Mouse (Mus musculus): Measurements from ENCODE around the gene Bgn. TPM values are rescaled to one million over a fixed set of nuclear protein-coding genes. Genes with fewer than 3 reads are reported as not detected.

The Bgn gene
- 10 to 100 TPM; 15.7 to 23.0 (median 21.3) TPM for total RNA-seq (2022)

DNA sequence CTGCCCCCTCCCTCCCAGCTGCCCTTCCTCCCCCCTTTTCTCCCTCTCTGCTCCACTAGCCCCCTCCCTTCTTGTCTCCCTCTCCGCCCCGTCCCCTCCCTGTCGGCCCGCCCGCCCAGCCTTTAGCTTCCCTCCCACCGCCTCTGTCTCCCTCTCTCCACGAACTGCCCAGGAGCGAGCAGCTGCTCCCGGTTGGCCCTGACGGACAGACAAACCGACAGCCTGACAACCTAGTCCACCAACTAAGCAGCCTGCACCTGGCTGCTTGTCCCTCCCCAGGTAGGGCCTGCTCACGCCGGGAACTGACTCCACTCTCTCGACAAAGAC, at the start of gene Bgn:
Gene Bgn, plus strand, starts transcription at position 119 of the 327 bp plus-strand sequence.
- no peak for DNase-seq (ENCODE audit: low spot score in 2 of 2)

DNA sequence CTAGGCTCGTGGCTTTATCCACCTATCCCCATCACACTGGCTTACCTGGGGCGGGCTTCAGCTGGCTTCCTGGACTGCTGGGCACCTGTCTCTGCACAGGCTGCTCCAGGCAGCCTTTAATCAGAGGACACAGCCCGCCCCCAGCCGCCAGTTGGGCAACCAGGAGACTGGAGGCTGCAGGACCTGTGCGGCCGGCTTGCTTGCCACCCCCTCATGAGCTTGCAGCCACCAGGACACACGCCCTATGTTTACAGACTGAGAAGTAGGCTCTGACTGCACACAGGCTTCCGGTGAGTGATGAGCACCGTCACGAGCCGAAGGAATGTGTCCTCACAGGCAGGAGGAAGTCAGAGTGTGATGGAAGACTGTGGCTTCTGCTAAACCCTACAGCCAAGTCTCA, 48.1 kb upstream of the Bgn start, which contains the start of gene Trex2:
Gene Trex2, minus strand, starts transcription at position 93 of the 400 bp plus-strand sequence.
- no peak for DNase-seq (ENCODE audit: low spot score in 2 of 2)

DNA sequence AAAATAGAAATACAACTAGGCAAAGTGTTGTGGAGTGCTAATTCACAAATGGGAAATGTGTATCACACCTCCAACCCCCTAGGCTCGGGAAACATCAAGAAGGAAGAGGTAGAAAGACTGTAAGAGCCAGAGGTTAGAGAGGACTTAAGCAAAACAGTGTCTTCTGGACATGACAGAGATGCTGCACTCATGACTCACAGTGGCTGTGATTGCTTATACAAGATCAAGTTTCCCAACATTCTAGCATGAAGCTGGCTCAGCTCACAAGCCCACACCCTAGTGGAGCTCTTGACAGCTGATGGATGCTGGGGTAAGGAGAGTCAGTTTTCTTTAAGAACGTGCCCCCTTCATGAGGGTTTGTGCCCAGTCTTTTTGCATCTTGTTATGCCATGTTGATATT, 42.0 kb upstream of the Bgn start:
- DNase-seq (ENCODE audit: low spot score in 2 of 2) = no peak

DNA sequence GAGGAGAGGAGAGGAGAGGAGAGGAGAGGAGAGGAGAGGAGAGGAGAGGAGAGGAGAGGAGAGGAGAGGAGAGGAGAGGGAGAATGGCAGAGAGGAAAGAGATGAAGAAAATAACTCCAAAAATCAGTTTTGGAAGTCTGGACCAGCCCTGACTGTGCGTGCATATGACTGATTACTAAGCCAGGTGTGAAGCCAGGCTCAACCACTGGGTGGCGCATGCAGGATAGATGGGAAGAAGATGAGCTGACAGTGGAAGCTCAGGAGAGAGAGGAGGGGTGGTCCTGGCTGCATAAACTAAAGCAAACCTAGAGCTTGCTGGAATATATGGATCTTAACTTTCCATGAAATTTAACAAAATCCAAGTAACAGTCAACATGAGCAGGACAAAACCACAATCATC, 31.5 kb upstream of the Bgn start:
- peak in 1 of 2 experiments; percentile 58 for DNase-seq (ENCODE audit: low spot score in 2 of 2)

DNA sequence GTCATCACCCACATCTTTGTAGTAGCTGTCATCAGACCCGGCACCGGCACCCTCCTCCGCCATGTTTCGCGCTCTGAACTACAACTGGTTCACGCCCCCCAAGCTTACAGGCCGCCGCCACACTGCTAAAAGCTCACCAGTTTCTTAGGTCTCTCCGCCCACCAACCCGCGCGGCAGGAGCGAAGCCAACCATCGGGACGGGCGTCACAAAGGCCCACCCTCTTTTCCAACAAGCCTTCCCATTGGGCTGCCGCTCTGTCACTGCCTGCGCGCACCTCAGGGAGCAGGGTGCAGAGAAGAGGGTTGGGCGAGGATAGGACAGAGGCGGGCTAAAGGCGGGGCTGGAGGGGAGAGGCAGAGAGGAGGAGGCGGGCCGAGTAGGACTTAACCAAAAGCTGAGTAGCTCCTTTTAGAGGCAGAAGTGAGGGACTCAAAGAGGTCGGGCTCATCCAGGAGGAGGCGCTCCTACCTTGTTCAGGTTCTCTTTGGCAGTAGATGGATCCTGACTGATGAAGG, 24.5 kb upstream of the Bgn start, which contains the start of gene Haus7:
Gene Haus7, minus strand, starts transcription at position 168 of the 516 bp plus-strand sequence.
- DNase-seq (ENCODE audit: low spot score in 2 of 2) = peak; percentile 89 to 92

DNA sequence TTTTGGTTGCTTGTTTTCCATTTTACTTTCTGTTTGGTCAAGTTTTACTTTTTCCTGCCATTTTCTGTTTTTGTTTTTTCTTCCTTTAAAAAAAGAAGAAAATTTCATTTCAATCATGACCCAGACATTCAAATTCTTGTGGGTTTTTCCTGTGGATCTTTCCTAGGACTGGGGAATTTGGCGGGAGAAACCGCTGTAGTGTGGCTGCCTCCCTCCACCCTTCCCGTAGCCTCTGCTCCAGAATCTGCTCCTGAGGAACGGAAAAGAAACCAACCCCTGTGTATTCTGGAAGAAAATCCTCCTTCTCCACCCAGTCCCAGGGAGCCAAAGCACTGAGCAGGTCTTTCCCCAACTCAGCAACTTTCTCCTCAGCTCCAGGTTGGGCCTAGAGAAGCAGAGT, 22.6 kb upstream of the Bgn start:
- no peak for DNase-seq (ENCODE audit: low spot score in 2 of 2)

DNA sequence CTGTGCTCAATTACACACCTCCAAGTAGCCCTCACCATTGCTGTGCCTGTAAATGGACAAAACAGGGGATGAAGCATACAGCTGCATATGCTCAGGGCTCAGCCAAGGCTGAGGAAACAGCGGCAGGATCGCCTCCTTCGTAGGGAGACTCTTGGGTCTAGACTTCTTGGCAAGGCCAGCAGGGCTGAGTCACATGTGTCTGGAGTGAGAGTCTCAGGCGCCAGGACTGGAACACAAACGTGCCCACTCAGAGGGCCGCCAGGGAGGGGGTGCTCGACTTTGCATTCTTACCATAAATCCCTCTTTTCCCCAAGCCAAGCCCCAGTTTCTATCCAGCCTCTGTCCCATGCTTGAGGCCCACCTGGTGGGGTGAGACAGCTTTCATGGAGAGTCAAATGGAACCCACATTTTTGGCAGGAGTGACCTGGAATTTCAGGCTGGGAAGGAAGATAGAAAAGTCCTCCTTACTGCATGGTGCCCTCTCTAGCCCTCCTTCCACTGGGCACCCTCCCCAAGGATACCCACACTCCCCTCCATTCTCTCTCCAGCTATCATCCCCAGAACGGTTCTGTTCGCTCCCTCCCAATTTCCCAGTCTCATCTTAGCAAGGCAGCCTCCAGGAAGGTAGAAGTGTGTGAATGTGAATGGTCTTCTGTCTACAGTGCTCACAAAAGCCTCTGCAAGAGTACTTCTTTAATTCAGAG, 17.8 kb upstream of the Bgn start:
- DNase-seq (ENCODE audit: low spot score in 2 of 2) = no peak

DNA sequence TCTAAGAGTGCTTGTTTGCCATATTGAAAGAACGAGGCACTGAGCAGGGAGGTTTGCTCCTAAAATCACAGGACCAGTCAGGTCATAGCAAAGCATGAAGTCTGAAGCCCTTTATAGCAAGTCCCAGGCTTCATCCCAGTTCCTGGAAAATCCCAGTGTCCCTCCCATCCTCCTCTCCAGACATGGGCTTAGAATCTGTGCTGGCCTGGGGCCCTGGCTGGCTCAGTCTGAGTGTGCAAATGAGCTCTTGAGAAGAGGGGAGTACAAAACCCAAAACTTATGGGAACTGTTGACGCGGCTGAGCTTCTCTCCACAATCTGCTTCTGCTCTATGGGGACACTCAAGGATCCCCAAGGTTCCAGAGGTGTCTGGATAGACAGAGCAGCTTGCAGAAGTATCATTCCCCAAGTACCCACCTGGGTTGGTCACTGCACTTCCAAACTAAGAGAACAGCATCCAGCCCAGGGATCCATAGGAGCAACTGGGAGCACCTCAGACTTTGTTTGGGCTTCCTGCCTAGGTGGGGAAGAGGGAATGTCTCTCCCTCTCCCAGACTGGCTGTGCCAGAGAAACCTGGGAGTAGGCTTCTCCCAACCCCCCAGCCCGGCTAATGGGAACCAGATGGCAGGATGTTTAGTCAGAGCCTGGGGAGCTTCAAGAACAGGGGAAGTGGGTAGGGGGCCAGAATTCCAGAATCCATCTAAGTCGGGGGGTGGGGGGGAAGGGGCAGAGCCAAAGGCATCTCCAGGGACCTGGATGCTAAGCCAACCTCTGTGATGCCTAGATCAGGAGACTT, 15.8 kb upstream of the Bgn start:
- no peak for DNase-seq (ENCODE audit: low spot score in 2 of 2)

DNA sequence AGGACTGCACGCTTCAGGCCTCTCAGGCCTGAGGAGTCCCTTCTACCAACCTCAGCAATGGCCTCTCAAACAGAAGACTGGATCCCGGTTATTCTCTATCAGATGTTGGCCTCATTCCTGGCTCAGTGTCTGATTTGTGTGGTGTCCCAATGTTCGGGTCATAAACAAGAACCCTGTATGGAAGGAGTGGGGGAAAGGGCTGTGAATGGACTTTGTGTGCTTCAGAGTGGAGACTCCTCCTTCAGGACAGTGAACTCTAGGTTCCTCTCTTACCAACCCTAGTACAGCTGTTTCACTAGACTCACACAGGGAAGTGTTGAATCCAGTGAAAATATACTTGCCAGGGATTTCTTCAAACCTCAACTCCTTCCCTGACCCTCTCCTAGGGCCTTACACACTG, 15.1 kb upstream of the Bgn start:
- DNase-seq (ENCODE audit: low spot score in 2 of 2) = no peak

DNA sequence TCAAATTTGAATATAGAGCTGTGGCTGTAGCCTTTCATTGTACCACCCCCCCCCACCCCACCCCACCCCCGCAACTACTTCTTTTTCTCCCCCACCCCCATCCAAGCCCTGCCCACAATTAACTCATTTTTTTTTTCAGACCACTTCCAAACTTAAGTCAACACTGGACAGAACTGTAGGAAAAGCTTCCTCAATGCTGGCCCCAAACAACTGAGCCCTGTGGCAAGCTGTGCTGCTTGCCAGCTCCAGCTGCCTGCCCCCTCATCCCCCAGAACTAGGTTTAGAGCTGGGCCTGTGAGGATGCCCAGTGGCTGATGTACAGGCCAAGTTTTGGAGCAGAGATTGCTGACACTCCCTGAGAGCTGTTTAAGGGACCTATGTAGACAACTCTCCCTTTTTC, 14.7 kb upstream of the Bgn start:
- no peak for DNase-seq (ENCODE audit: low spot score in 2 of 2)

DNA sequence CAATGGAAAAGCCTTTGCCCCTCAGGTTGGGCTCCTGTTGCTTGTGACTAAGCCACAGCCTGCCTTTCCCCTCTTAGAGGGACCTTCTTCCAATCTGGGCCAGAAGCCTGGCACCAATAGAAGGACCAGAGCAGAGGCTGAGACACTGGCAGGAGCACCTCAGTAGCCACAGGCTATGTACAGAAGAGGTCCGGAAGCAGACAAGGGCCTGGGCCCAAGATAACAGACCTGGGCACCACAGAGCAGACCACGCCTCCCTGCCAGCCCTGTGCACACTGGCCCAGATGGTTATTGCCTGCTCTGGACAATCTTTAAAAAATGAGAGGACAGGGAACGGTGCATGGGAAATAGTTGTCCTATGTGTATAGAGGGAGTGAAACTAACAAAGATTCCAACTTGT, 11.6 kb upstream of the Bgn start:
- DNase-seq (ENCODE audit: low spot score in 2 of 2) = no peak

DNA sequence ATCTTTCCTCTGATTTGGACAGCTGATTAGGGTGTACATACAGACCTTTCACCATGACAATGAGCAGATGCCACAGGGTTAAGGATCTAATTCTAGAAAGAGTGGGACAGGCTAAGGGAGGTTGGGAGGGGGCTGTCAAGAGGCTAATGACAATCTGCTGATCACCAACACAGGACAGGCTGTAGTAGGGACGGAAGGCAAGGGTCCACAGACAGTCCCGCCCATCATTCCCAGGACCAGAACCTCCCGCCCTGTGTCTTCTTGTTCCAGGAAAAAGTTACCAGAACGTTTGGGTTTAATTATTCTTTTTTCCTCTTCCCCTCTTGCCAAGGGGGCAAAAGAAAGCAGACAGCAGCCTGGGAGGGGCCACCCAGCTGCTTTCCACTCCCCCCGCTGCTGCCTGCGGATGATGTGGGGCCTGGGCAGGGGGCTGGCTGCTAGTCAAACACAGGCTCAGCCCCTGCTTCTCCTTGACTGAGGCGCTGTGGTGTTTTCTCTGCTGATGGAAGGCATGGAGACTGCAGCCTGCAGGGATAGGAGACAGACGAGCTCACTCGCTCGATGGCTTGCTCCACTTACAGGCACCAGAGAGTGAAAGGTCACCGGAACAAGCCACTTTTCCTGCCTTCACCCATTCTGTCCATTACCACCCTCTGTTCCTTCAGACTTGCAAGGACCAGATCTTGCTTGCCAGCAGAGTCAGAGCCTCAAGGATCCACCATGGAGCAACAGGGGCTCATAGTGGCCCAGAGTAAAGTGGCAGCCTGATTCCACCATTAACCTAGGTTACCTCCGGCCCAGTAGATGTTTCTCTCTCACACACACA, 8.8 kb upstream of the Bgn start:
- no peak for DNase-seq (ENCODE audit: low spot score in 2 of 2)

DNA sequence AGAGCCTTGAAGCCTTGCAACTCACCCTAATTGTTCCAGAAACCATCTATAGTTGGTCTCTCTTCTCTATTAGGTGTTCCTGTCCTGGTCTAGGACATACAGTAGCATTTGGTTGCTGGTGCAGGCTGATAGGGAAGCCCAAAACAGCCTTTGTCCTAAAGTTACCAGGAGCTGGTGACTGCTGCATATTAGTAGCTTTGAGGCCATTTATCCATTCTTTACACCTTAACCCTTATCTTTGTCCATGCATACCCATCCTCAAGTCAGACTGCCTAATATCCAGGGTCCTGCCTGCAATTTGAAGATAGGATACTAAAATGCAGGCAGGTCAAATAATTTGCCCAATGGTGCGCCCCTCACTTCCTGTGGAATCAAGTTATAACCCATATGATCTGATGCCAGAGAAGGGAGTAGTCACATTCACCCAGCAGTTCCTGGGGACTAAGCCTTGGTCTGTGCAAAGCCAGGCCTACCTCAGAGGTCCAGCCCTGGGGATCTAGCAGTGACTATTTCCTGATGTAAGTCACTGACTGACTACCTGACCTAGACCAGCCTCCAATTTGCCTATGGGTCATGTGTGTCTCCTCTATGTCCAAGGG, 7.6 kb upstream of the Bgn start:
- no peak for DNase-seq (ENCODE audit: low spot score in 2 of 2)

DNA sequence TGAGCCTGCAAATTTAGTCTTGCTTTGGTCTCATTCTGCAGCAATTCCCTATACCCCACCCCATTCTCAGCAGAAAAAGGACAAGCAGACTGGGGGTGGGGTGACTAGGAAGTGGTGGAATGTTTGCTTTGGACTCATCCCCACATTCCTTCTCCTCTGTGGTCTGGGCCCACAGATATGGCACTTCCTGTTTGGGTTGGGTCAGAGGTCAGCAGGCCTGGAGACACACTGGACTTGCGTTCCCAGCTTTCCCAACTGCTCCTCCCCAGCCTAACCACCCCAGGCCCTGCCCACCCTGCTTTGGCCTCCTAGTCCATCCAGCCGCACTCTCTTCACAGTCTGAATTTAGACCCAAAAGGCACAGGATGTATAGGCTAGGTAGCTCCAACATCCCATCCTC, 6.8 kb upstream of the Bgn start:
- DNase-seq (ENCODE audit: low spot score in 2 of 2) = no peak

DNA sequence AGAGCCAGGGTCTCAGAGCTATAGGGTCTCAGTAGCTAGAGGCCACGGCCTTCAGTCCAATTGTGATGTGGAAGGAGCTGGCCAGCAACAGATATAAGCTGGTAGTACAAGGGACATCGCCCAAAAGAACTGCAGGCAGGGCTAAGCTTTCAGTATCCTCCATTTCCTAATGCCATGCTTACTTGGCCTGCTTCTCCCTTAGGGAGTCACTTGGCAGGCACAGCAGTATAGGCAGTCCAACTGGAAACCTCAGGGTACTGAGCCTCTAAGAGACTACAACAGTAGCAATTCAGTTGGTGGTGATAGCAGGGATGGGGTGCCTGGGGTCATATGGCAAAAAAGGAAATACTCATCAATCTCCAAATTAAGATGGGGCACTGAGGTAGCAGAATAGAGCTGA, 5.9 kb upstream of the Bgn start:
- no peak for DNase-seq (ENCODE audit: low spot score in 2 of 2)

DNA sequence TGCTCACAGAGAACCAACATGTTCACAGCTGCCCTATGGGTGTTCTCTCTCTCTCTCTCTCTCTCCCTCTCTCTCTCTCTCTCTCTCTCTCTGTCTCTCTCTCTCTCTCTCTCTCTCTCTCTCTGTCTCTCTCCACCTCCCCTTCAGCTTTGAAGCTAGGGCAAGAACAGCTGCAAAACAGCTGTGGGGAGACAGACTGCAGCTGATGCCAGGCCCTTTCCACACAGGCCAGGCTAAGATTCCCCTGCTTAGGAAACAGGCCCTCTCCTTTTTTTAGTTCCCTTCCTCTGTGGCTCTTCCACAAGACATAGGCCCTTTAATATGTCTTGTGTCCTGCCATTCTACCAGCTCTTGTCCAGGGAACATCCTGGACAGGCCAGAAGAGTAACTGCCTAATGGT, 3.7 kb upstream of the Bgn start:
- no peak for DNase-seq (ENCODE audit: low spot score in 2 of 2)

DNA sequence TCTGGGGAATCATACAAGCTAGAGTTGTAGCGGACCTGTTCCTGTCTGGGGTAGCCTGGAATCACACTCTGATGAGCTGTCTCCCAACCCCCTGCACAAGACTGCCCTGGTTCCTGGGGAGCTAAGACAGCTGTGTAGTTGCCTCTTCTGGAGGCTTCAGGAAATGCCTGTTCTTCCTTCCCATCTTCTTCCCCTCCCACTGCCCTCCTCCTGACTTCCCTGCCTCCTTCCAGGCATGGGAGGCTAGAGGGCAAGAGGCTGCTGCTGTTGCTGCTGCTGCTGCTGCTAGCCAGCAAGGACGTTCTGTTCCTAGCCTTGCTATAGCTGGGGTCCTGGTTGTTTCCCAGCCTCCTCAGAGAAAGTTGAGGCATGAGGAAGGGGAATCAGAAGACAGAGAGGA, 3.1 kb upstream of the Bgn start:
- no peak for DNase-seq (ENCODE audit: low spot score in 2 of 2)

DNA sequence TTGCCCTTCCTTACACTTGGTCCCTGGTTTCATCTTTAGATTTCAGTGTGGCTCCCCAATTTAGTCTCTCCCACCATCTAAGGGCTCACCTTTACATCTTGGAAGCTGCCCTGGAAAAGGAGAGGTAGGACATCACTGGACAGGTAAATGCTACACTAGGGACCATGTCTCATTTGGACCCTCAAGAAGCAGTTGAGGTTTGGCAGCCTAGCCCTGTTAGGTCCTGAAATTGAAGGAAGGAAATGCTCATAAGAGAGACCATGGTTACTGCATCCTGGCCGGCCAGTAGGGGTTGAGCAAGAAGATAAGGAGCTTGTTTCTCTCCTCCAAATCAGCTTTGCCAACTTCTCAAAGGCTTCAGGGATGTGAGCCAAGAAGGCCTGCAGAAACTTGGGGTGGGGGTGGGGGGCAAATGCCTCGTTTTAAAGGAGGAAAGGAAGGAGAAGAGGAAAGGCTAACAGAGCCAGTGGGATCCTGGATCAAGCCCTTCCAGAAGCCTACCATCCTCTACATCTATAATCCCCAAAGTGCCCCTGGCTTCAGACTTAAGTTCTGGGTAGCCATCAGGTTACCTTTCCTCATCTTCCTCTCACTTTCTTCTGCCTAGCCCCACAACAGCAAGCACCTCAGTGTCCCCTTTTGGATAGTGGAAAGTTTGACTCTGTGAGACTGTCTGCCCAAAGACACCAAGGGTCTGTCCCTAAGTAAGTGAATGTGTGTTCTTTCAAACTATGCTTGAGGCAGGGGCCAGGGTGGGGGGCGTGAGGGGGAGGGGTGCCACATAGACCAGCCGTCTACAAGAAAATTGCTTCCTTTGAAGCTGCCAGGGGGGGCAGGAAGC, 539 bp upstream of the Bgn start:
- no peak for DNase-seq (ENCODE audit: low spot score in 2 of 2)

DNA sequence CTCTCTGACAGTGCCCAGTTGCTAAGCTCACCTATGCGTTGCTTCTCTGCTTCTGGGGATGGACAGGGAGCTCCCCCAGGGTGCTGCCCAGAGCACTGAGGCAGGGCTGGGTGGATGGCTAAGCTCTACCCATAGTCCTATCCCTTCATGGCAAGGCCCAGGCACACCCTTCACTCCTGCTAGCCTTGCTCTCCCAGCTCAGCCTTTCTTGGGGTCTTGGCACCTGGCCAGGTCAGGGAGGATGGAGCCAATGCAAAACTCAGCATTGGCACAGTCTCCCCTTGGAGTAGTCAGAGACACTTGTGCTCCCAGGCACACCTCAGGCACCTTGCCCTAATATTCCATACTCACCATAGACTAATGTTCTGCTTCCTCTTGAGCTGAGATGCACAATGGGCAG, 674 bp downstream of the Bgn start:
- DNase-seq (ENCODE audit: low spot score in 2 of 2) = no peak

DNA sequence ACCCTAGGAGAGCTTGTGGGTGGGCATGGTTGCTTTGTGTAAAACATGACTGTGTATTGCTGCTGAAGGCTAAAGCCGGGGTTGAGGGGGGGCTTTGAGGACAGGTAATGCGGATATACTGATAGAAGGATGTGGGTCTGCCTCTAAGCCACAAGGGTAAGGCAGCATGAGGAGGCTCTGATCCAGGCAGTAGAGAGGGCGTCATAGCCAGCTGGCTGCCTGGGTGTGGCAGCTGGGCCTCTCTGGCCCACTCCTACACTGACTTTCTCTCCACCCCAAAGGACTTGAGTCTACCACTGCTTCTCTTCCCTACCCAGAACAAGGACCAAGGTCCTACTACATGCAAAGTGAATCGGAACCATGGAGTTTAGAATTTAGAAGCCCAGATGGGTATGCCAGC, 1.5 kb downstream of the Bgn start:
- DNase-seq (ENCODE audit: low spot score in 2 of 2) = no peak

DNA sequence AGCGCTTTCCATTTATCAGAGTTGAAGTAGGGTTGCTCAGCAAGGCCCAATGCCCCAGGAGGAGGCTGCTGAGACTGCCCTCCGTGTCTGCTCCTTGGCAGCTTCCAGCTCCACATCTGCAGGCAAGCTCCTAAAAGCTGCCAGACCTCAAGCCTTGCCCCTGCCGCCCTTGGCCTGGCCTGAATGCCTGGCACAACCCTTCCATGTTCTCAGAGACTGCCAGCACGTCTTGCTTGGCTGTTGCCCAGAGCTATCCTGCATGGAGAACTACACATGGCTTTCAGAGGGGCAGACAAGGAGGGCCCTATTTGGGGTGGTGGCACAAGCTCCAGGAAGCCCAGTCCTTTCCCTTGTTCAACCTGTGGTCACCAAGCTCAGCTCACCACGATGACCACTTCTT, 3.5 kb downstream of the Bgn start:
- no peak for DNase-seq (ENCODE audit: low spot score in 2 of 2)

Measured in layer of hippocampus, adult 8-10 months (tissue).